Mouse (Mus musculus) bone marrow, adult 2 months (tissue): Measurements from ENCODE around the gene Cuta. TPM values are rescaled to one million over a fixed set of nuclear protein-coding genes. Genes with fewer than 3 reads are reported as not detected.

Experiments used
- H3K27ac ChIP-seq: fragments of 200-500 bp; 2 replicates; pipeline ENCODE4 v1.5.1; 2012; ENCODE audit warnings: low read depth, mild to moderate bottlenecking, control low read depth, inconsistent platforms, low read length; ENCODE audit not compliant: control insufficient read depth, poor library complexity, insufficient read depth
- H3K4me1 ChIP-seq: fragments of 200-500 bp; 2 replicates; pipeline ENCODE4 v1.6.1; 2011; ENCODE audit warnings: low read length; ENCODE audit not compliant: control insufficient read depth, insufficient read depth
- H3K4me3 ChIP-seq: fragments of 200-500 bp; replicated peaks from 2 replicates; pipeline ENCODE3; 2011; ENCODE audit warnings: mild to moderate bottlenecking, low read depth, low read length, control low read depth; ENCODE audit not compliant: control insufficient read depth
- CTCF ChIP-seq: fragments of 200-500 bp; IDR thresholded peaks from 2 replicates; pipeline ENCODE4 v1.5.1; 2011; ENCODE audit warnings: low read length, control low read depth; ENCODE audit not compliant: control insufficient read depth, insufficient read depth
- POLR2A ChIP-seq: fragments of 200-500 bp; IDR thresholded peaks from 2 replicates; pipeline ENCODE4 v1.6.1; 2011; ENCODE audit warnings: low read depth, mild to moderate bottlenecking, control low read depth, low read length, borderline replicate concordance; ENCODE audit not compliant: control insufficient read depth
- WGBS: fragments of 180-500 bp; shearing (Covaris S2); methylation state at CpG from one replicate; pipeline ENCODE4 v1.1.7; 2018; 5-methylcytosine and 5-hydroxymethylcytosine counted together
- polyA plus RNA-seq: library from polyadenylated mRNA; stranded (reverse); fragments of >200 nt; gene quantifications from 2 replicates; pipeline ENCODE4 v1.2.4, GENCODE M21; 2011; ENCODE audit warnings: low replicate concordance; ENCODE audit not compliant: missing spikeins, insufficient read depth, insufficient read length

Cuta gene
- polyA plus RNA-seq, 1 experiment = 99.0 TPM

DNA sequence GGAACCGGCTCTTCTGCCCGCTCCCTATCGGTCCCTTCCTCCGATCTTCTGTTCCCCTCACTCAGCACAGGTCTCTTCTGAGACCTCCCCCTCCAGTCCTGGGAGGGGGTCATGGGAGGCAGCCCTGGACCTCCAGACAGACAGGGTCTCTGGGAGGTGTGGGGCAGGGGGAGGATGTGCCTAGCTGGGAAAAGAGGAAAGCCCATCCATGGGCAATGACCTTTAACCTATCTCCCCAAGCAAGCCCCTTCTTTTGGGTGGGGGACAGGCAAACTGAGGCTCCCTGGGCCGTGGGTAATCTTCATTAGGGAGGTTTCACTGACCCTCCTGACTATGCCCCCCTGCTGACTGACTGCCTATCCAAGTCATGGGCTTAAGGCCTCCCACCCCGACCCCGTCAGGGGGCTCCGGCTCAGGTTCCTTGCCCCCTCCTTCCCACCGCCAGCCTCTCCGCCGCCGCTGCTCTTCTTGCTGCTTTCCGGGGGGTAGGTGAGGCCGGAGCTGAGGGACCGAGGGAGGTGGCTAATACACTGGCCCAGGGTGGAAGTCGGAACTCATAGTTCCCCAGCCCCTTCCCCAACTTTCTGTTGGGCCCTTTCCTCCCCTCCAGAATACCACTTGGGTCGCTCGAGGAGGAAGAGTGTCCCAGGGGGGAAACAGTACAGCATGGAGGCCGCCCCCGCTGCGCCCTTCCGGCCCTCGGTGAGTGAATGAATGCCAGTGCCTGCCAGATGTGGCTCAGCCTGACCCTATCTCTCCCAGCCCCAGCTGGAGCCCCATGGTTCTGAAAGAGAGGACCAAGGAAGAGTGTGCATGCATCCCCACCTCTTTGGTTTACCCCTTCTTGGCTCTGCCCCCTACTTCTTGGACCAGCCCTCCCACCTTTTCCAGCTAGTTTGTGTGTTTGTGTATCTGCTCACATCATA, 12.8 kb upstream of the Cuta start:
- WGBS = 27% methylated on average over 23 of the region's 23 CpGs
- TF ChIP-seq POLR2A (no peak), CTCF (no peak)
- Histone ChIP-seq H3K4me1 (peaks cover 1% of the 10 kb centered on the region; the same call in 1 of the 2 replicates), H3K27ac (no peak overlapping the region), H3K4me3 (peak overlapping the region; percentile 13)

DNA sequence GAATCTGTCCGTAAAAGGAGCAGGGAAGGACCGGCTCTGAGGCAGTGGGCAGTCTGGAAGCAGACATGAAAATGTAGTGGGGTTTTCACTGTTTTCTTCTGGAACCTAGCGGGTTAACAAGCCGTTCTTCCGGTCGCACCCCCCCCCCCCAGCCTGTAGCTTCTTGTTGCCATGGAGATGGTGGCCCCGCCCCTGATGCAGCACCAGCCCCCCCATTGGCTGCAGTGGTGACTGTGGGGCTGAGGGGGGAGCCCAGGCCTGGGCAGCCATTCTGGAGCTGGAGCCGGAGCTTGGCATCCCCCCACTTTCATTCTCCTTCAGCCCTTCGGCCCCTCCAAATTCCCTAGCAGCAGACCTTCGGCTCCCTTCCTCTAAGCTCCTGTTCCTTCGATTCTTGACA, 12.0 kb upstream of the Cuta start:
- H3K4me1 ChIP-seq = peaks cover 1% of the 10 kb centered on the region; the same call in 1 of the 2 replicates
- WGBS = 6% methylated on average over 11 of the region's 11 CpGs
- H3K27ac ChIP-seq = no peak overlapping the region
- TF ChIP-seq CTCF (no peak), POLR2A (no peak)
- no peak overlapping the region for H3K4me3 ChIP-seq

DNA sequence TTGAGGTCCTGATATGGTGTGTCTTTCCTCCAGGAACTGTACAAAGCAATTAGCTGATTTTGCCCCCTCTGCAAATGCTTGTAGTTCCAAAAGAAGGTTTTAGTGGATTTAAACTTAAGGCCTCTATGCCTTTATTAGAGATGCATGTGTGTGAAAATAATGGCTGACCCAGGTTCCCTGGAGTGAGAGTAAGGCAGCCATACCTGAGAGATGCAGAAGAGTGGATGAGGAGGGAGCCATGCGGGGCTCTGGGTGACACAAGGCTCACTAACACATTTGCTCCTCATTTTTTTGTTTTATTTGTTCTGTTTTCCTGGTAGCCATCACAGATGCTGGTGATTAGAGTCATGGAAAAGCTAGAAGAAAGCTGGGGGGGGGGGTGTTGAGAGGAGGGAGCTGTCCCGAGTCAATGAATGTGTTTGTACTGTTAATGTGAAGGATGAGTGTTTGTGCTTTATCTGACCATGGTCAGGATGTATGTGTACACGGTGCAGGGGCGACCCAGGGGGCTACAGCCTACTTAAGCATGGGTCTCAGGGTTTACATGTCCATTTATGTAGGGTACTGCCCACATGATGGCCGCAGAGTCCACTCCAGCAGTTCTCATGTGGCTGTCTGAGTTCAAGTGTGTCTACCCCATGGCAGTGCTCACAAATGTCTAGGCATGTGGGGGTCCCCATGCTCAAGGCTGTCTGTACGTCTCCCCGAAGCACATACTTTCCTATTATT, 11.4 kb upstream of the Cuta start:
- Histone ChIP-seq H3K27ac (no peak overlapping the region), H3K4me3 (no peak overlapping the region), H3K4me1 (peaks cover 1% of the 10 kb centered on the region; the same call in 1 of the 2 replicates)
- WGBS = 55% methylated on average over 7 of the region's 7 CpGs
- no peak for TF ChIP-seq CTCF

DNA sequence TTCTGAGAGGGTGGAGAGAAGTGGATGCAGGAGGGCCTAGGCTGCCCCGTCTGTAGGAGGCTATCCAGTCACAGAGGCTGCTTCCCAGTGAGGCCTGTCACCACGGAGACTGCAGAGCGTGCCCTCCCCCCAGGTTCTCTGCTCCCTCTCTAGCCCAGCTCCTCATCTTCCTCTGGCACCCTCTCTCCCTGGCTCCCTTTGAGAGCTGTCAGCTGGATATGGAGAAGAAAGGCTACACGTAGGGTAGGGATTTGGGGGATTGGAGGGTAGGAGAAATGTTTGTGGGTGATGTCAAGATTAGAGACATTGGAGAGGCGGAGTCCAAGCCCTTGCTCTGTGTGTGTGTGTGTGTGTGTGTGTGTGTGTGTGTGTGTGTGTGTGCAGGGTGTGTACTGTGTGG, 10.5 kb upstream of the Cuta start:
- Histone ChIP-seq H3K4me1 (peaks cover 1% of the 10 kb centered on the region; the same call in 1 of the 2 replicates), H3K27ac (no peak overlapping the region), H3K4me3 (no peak overlapping the region)
- WGBS = 71% methylated on average over 5 of the region's 5 CpGs
- TF ChIP-seq CTCF = no peak
- no peak for TF ChIP-seq POLR2A

DNA sequence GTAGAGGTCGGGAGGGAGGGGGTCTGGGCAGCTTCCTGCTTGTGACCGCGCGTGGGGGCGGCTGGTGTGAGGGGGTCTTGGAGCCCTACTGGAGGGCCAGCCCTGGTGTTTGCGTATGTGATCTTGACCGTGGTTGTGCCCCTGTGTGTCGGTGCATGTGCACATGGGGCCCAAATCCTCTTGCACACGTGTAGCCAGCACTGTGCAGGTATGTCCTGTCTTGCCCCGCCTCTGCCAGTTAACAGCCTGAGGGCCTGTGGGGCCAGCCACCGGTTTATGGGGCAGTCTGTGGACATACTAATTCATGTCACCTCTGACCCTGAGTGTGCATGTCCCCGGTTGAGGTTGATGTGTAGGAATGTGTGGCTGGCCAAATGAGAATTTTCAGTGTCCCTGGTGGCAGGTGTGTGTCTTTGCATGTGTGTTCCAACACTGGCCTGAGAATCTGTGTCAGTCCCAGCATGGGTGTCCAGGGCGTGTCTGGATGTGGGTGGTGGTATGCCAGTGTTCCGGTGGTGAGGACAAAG, 9.7 kb upstream of the Cuta start:
- Histone ChIP-seq H3K4me1 (peaks cover 1% of the 10 kb centered on the region; the same call in 1 of the 2 replicates), H3K27ac (no peak overlapping the region), H3K4me3 (no peak overlapping the region)
- 22% methylated on average over 14 of the region's 14 CpGs for WGBS
- no peak for TF ChIP-seq POLR2A

DNA sequence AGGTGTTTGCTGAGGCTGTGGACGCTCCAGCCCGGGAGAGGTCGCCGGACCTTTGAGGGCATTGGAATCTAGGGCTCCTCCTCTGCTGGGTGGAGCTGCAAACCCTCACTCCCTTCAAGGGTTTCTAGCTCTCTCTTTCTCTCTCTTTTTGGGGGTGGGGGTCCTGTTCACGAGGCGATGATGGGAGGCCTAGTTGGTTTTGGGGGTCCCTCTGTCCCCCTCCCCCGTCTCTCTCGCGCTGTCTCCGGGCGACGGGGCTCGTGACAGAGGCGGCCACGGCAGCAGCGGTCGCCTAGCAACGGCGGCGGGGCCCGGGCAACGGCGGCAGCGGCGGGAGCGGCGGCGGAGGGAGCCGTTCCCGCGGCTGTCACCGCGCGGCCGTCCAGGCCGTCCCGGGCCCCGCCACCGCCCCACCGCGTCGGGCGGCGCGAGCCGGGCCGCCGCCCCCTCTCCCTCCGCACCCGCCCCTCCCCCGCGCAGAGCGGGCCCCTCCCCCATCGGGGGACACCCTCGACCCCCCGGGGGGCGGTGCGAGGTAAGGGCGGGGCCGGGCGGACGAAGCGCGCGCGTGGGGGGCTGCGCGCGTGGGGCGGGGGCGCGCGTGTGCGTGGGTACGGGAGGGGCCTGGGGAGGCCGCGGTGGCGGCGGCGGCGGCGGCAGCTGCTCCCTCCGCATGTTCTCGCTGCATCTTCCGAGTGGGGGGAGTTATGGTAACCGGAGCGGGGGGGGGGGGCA, 9.1 kb upstream of the Cuta start:
- peak overlapping the region; percentile 60 for H3K4me3 ChIP-seq
- under 1% methylated on average over 67 of the region's 87 CpGs for WGBS
- H3K4me1 ChIP-seq = peaks cover 1% of the 10 kb centered on the region; the same call in 1 of the 2 replicates
- H3K27ac ChIP-seq = peak overlapping the region; percentile 4; the same call in 1 of the 2 replicates
- TF ChIP-seq POLR2A (no peak), CTCF (no peak)

DNA sequence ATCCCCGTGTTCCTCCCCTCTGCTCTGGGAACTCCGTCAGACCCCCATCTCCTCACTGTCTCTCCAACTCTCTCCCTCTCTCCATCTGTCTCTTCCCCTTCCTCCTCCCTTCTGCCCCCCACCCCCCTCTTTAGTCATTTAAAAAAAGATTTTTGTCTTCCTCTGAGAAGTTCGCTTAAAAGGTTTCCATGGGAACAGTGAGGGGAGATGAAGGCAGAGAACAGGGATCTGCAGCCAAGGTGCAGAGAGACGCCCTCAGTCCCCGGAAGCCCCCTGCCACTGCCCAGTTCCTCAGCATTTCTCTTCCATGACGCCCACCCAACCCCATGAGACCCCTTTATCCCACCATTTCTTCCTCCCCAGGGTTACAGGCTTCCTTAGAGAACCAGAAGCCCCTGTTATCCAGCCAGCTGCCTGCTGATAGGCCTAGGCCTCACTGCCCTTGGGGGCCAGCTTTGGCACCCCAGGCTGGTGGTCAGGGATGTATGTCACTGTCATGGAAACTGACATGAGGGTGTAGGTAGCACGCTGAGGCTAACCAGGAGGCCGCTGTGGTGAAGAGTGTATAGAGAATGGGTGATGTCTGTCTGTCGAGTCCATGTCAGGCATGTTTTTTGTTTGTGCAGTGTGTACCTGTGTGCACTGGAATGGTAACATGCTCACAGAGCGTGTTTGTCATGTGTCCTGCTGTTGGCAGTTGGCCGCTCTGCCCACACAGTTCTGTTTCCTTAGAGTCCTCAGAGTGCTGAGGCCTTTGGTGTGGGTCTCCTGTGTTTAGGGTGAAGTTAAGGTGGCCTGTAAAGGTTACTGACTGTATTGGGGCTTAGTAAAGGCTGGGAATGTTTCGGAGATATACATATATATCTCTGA, 8.1 kb upstream of the Cuta start:
- Histone ChIP-seq H3K4me1 (peaks cover 1% of the 10 kb centered on the region; the same call in 1 of the 2 replicates), H3K27ac (no peak overlapping the region), H3K4me3 (no peak overlapping the region)
- TF ChIP-seq POLR2A (no peak), CTCF (no peak)
- WGBS = 79% methylated on average over 12 of the region's 12 CpGs
